Mouse (Mus musculus): Measurements from ENCODE around the gene Rgcc.

Gene Rgcc

DNA sequence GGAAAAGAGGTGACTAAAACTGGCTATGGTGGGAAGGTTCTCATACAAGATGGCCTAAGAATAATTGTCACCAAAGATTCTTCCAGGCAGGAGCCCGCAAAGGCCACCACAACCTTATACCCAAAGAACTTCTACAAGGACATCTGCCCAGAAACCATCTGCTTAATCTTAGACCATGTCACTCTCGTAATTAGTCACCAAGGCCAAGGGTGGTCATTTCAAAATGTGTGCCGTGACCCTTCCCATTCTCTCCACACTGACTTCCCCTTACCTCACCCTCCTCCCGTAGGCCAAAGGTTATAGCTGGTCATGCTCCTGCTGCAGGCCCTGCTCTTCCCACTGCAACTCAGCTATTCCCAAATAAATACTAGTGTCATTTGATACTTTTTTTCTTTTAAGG is 22.5 kb downstream of the Rgcc start:
- no peak for DNase-seq (ENCODE audit: low read depth, low spot score)

DNA sequence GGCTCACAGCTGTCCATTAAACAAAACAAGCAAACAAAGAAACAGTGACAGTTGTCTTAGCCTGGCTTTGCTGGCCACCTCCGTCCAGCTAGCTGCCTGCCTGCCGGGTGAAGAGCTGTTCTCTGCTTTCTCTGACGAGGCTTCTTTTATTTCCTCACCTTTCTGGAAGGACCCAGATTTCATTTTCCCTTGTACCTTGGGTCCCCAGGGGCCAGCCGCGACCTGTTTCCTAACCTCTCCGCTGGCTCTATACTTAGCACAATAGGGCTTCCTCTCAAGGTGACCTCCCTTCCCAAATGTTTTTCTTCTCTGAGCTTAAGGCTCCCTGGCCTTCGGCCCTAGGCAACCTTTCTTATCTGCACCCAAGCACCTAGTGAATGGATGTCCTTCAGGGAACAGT is 23.5 kb downstream of the Rgcc start:
- peak; percentile 55 for DNase-seq (ENCODE audit: low read depth, low spot score)

DNA sequence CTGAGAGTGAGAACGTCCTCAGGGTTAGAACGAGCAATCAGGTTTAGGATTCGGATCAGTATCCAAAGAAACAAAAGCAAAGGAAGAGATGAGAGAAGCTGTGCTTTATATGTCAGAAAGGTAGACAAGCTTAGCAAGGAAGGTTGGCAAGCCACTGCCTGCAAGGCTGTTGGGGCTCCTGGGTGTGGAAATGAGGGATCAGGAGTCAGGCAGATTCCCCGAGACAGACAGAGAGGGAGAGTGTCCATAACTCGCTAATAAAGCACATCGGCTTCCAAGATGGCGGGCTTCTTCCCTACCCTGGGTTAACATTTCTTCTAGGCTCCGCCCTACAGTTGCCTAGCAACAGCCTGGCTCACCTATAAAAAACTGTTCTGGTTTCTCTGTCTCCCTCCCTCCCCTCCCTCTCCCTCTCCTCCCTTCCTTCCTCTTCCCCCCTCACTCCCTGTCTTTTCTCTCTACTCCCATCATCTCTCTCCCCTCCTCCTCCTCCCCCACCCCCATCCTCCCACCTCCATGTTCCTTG is 25.5 kb downstream of the Rgcc start:
- peak; percentile 39 for DNase-seq (ENCODE audit: low read depth, low spot score)

DNA sequence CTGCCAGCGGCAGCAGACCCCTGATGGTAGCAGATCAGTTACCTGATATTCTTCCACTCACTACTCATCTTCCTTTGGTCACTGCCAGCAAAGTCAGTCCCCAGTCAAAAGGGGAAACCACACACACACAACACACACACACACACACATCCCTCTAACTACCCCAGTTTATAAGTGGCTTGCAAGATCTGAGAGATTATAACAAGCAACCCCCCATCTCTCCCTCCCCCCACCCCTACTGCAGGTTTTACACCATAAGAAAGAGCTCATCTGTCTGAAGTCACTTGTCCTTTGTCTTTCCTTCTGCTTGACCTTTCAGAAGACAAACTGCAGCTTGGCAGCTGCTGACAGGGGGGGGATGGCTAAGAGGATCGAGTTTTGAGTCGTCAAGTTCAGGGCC is 26.0 kb downstream of the Rgcc start:
- DNase-seq (ENCODE audit: low read depth, low spot score), result peak; percentile 8

DNA sequence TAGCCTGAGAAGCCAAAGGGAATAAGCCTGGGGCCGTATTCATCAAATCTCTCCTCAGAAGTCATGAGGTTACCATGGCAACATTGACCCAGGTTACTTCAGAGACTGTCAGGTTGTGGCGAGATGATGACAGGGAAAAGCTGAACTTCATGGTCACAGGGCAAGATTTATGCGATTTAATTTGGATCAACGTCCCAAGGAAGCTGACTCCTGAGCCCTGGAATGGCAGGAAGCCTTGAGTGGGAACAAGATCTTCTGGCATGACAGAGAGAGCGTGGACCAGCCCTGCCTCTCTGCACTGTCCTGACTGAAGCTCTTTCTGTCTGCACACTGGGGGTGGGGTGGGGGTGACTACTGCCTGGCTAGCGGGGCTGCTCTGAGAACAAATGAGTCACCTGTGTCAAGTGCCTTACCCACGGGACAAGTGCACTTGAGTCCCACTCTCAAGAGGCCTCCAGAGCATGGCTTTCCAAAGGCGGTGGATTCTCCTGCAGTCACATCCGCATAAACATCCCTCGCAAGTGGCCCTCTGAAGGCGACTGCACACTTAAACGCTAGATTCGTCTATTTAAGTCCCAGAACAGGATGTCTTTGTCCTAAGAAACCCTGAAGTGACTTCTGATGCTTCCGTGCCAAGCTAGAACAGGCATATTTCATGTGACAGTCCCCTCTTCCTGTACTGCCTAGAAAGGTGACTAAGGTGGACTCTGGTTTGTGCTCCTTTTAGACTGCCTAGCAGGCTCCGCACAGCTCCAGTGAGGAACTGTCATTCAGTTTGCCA is 27.6 kb downstream of the Rgcc start:
- DNase-seq (ENCODE audit: low read depth, low spot score), result peak; percentile 17

DNA sequence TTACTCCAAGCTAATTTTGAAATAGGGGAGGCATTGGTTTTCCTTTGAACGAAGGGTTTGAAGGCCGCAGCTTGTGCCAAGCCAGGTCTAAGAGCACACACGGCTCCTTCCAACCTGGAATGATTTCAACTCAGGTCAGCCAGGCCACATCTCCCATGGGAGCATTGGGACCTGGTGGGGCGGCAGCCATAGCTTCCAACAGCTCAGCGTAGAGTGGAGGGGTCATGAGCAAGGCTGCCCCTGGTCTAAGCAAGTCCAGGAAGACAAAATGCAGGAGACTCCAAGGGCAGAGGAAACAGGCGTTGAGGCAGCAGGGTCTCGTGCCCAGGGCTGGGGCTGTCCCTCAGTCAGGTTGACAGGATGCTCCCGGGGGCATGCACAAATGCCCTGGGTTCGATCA is 28.5 kb downstream of the Rgcc start:
- DNase-seq (ENCODE audit: low read depth, low spot score), result no peak

DNA sequence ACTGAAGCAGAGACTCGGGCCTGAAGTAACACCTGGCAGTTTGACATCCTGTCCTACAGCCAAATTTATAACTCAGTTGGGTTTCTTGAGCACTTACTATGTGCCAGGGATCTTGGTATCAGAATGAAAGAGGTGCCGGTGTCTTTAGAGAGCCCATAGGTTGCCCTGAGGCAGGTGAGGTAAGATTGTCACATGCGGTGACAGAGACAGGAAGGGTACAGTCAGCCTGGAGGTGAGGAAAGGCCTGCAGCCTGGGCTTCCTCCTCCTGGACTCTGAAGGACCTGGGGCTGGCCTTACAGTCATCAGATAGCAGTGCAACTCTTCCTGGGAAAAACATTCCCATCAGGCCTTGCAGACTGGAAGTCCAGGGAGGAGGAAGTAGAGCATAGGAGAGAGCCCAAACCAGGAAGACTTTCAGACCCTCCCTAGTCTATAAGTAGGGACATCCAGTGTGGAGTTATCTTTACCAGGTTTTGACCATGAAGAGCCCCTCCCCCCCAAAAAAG is 29.2 kb downstream of the Rgcc start:
- no peak for DNase-seq (ENCODE audit: low read depth, low spot score)

DNA sequence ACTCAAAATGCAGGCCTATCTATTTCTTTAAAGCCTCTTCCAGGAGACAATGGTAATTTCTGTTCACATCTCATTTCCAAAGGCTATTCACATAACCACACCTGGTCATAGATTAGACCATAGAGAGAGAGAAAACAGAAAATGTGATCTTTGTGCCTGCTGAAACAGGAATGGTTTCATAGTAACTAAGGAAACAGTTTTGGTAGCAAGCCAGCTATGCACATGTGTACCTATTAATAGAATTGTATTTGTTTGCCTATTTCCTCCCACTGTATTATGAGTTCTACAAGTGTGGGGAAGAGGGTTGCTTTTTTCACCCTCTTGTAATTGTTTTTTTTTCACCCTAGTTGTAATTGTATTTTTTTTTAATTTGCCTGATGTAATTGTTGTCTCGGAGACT is 31.9 kb downstream of the Rgcc start:
- no peak for DNase-seq (ENCODE audit: low read depth, low spot score)

DNA sequence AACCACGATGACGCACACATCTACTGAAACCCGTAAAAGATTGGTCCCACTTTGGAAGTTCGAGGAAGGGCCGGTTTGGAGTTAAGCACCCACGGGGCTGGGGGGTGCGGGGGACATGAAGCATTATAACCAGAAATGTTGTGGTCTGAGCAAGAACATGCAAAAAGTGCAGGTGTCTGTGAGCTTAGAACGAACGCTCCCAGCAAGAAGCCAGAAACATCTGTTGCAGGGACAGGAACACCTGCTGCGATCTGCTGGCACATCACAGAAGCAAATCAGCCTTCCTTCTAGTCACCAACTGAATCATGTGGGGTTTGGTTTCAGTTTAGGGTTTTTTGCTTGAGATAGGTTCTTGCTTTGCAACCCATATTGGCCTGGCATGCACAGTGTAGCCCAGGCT is 33.6 kb downstream of the Rgcc start:
- no peak for DNase-seq (ENCODE audit: low read depth, low spot score)

DNA sequence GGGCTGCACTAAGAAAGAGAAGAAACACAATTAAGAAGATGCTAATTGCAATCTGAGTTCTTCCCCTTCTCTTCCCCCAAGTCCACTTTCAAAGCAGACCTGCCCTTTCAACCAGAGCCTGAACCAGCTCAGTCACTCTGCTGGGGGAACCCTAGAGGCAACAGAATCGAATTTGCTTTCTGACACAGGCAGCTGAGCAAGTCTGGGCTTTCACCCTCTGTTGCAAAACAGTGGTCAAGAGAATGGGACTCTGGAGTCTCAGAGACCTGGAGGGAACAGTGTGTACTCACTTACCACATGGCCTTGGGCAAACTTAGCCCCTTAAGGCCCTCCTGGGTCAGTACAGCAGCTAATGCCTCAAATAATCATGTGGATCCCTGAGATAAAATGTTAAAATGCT is 34.1 kb downstream of the Rgcc start:
- no peak for DNase-seq (ENCODE audit: low read depth, low spot score)

DNA sequence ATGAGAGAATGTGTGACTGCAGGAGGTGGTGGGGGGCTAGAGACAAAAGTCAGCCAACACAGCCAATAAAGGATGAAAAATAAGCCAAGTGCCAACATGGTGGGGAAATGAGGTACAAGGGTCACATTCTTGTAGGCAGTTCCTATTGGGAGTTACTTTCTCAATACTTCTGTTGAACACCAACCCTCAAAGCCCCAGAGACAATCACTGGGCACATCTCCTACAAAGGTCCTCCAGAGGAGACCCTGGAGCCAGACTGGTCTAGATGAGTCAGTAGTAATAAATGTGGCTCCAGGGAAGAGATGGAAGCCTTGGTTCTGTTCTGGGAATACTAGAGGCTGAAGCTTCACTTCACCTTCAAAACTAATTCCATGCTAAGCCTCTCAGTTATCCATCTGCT is 35.0 kb downstream of the Rgcc start:
- no peak for DNase-seq (ENCODE audit: low read depth, low spot score)

DNA sequence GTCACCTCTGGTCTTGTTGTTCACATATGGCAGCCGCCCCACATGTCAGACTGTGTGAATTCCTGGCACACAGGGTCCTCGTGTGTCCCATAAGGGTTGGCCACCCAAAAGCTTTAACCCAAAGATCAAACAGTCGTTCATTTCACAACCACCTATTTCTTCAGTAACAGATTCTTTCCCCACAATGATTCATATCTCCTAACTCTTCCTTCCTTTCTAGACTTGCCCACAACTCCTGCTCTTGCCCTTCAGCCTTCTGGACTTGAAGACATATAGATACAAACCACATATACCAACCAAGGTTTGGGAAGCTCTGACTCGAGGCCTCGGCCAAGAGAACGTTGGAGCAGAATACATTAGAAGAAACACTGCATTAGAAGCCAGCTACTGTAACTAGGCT is 35.7 kb downstream of the Rgcc start:
- DNase-seq (ENCODE audit: low read depth, low spot score), result no peak

DNA sequence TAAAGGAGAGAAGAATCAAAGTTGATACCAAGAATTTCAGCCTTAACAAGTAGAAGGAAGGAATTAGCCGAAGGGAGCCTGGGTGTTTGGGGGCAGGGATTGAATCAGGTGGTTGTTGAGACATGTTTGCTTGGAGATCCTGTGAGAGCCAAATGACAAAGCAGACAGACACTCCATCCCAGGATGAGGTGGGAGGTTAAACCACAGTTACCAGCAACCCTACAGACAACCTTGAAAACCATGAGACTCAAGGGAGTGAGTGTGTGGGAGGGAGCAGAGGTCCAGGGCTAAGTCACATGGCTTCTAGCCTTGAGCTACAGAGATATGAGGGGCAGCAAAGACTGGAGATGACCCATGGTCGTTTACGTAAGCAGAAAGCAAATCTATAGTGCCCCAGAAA is 38.1 kb downstream of the Rgcc start:
- no peak for DNase-seq (ENCODE audit: low read depth, low spot score)

DNA sequence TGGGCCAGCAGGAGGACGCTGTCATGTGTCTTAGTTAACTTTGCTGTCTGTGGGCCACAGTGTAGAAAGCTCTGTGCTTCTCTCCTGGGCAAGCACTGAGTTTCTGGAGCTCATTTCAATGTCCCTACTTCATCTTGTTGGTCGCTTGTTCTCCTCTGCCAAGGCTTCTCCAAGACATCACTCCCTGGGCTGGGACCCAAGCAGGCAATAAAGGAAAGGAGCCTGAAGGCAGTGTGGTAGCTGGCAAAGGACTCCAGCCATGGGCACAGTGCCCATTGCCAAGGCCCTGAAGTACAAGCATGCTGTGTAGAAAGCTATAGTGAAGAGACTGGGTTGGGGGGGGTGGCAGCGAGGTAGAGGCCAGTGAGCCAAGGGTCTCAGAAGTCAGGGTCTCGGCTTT is 38.8 kb downstream of the Rgcc start:
- no peak for DNase-seq (ENCODE audit: low read depth, low spot score)

DNA sequence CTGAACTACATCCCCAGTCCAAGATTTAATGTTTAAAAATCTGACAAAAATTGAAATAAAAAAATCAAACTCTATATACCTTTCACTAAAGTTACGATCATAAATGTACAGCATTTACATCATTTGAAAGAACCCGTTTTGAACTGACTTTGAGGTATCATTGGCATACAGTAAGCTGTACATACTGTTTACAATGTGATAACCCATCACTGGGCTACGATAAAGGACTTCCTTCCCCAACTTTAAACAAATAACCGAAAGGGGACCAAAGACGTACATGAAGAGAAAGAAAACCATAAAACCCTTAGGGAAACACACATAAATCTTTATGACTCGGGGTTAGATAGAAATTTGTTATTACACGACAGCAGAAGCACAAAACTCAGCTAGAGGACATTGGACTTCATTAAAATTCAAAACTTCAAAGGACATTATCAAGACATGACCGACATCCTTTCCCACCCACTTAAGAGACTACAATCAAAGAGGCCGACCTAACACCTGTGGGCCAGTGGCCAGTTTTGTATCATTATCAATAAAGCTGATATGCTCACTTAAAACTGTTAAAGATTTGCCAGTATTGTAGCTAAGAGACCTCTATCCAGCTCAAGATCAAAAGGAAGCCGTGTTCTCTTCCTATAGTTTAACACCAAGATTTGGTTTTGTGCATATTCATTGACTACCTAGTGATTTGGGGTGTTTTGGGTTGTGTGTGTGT is 42.2 kb downstream of the Rgcc start:
- no peak for DNase-seq (ENCODE audit: low read depth, low spot score)

DNA sequence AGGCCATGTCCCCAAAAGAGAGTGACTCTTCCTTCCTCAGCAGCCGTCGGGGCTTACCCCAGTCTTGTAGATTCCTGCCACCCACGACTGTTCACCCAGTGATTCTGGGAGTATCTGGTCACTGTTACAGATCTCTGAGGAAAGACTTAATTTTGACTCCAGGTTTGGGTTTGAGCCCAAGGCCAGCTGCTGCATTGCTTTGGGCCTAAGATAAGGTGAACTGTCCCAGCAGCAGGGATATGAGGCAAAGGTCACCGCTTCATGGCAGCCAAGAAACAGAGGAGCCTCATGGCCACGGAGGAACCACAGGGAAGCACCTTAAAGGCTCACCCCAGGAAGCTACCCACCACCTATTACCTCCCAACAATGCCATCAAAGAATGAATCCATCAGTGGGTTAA is 44.8 kb downstream of the Rgcc start:
- no peak for DNase-seq (ENCODE audit: low read depth, low spot score)

DNA sequence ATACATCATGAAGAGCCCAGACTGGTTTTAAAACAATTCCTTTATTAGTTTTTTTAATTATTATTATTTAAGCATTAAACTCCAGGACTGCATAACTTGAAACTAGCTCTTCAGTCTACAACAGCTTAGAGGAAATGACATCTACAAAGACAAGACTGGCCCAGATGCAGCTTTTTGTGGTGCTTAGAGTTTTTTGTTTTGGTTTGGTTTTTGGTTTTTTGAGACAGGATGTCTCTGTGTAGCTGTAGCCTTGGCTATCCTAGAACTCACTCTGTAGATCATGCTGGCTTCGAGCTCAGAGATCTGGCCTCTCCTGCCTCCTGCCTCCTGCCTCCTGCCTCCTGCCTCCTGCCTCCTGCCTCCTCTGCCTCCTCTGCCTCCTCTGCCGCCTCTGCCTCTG is 45.7 kb downstream of the Rgcc start:
- no peak for DNase-seq (ENCODE audit: low read depth, low spot score)

DNA sequence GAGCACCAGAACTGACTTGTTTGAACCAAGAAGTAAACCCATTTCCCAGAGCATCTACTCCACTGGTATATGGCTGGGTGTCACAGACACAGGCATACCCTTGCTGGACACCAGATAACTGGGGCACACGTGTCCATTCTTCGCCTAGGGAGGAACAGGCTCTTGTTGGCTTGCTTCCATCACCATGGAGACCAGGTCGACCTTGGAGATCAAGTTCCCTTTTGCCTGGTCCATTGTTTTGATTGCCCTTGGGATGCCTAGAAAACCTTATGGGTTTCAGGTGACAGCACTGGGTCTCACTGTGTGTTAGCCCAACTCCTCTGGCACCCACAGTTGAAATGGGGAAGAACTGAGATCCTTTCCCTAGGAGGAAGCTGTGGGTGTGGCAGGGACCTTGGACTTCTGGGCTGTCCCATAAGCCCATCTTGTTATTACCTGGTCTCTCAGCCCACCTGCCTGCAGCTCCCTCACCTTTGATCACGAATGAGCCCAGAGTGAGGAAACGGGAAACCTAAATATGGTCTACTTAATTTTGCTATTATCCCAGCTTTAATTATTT is 49.6 kb downstream of the Rgcc start:
- peak; percentile 7 for DNase-seq (ENCODE audit: low read depth, low spot score)

DNA sequence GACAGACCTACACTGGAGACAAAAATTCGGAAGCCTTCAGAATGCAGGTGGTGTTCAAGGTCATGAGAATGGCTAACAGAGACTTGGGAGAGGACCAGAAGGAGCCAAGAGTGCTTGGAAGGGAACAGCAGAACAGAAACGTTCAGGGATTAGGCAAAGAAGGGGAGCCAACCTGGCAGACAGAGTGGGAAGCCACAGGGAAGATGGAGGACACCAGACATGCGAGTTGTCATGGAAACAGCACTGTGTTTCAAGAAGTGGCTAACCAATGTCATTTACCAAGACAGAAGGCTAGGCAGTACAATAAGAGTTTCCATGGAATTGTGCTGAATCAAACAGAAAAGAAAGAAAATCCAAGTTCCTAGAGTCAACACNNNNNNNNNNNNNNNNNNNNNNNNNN is 56.9 kb downstream of the Rgcc start:
- no peak for DNase-seq (ENCODE audit: low read depth, low spot score)

DNA sequence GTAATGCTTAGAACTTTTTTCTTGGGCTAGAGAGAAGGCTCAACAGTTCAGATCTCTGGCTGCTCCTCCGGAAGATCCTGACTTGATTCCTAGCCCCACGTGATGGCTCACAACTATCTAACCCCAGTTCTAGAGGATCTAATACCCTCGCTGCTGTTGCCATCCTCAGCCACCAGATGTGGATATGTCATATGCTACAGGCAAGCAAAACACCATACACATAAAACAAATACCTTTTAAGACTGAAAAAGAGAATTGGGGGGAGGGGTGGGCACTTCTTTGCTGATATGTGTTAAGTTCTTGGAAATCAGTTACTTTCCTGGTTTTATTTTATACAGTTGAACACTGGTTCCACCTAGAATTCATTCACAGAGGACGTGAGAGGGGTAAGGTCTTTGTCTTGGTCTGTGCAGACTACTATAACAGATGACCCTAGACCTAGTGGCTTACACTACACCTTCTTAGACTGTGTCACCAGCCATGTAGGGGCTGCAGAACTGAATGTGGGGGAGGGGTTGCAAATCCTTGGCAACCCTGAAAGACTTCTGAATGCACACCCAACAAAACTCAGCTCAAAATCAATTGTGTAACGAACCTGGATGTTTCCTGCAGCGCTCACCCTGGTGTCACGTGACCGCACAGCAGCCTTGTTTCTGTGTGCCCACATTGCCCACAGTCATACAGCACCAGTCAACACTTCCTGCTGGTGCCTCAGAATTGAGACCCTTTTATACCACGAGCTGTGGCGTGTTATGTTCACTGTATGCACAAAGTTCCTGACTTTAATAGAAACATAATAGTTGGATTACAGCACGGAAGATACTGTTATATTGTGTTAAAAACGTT is 58.2 kb downstream of the Rgcc start:
- DNase-seq (ENCODE audit: low read depth, low spot score), result no peak

DNA sequence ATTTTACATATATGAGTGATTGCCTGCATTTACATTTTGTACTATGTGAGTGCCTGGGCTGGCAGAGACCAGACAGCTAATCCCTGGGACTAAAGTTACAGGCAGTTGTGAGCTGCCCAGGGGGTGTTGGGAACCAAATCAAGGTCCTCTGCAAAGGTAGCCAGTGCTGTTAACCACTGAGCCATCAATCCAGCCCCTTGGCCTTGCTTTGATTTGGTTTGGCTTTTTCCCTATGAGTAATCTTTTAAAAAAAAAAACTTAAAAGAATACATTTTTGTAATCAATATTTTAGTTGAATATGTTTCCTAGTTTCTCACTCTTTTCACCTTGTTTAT is 59.1 kb downstream of the Rgcc start:
- no peak for DNase-seq (ENCODE audit: low read depth, low spot score)

Measured in ES-CJ7 (cell line).